Mouse (Mus musculus): ENCODE measurements around the gene Mtpn.

Gene Mtpn

GRCm38 (mm10) chr6:35539304-35540009 is at the start of gene Mtpn:
Gene Mtpn, minus strand, starts transcription at chr6:35539888.
- DNase-seq (ENCODE audit: low spot score in 2 of 2) = peak; percentile 98

GRCm38 (mm10) chr6:35568731-35569130 is 29.0 kb upstream of the Mtpn start:
- no peak for DNase-seq (ENCODE audit: low spot score in 2 of 2)

GRCm38 (mm10) chr6:35567755-35568154 is 28.1 kb upstream of the Mtpn start:
- peak in 1 of 2 experiments; percentile 30 for DNase-seq (ENCODE audit: low spot score in 2 of 2)

- no peak for DNase-seq (ENCODE audit: low spot score in 2 of 2)
Observed at GRCm38 (mm10) chr6:35559950-35560349, 20.3 kb upstream of the Mtpn start.

- DNase-seq (ENCODE audit: low spot score in 2 of 2) = no peak
Observed at GRCm38 (mm10) chr6:35544352-35544751, 4.7 kb upstream of the Mtpn start.

- DNase-seq (ENCODE audit: low spot score in 2 of 2) = no peak
Observed at GRCm38 (mm10) chr6:35542656-35543400, 3.1 kb upstream of the Mtpn start.

GRCm38 (mm10) chr6:35540377-35540776 is 689 bp upstream of the Mtpn start:
- no peak for DNase-seq (ENCODE audit: low spot score in 2 of 2)

- DNase-seq (ENCODE audit: low spot score in 2 of 2) = no peak
Observed at GRCm38 (mm10) chr6:35538757-35539303, 858 bp downstream of the Mtpn start.

- DNase-seq (ENCODE audit: low spot score in 2 of 2) = no peak
Observed at GRCm38 (mm10) chr6:35536021-35536420, 3.7 kb downstream of the Mtpn start.

GRCm38 (mm10) chr6:35513362-35513761 is 26.3 kb downstream of the Mtpn start:
- DNase-seq (ENCODE audit: low spot score in 2 of 2) = no peak

- DNase-seq (ENCODE audit: low spot score in 2 of 2) = no peak
Observed at GRCm38 (mm10) chr6:35504781-35505180, 34.9 kb downstream of the Mtpn start.

GRCm38 (mm10) chr6:35502904-35503303 is 36.8 kb downstream of the Mtpn start:
- no peak for DNase-seq (ENCODE audit: low spot score in 2 of 2)

GRCm38 (mm10) chr6:35499978-35500667 is 39.6 kb downstream of the Mtpn start:
- no peak for DNase-seq (ENCODE audit: low spot score in 2 of 2)

- no peak for DNase-seq (ENCODE audit: low spot score in 2 of 2)
Observed at GRCm38 (mm10) chr6:35497406-35497805, 42.3 kb downstream of the Mtpn start.

- DNase-seq (ENCODE audit: low spot score in 2 of 2) = no peak
Observed at GRCm38 (mm10) chr6:35493851-35494250, 45.8 kb downstream of the Mtpn start.

GRCm38 (mm10) chr6:35479651-35480335 is 59.9 kb downstream of the Mtpn start:
- no peak for DNase-seq (ENCODE audit: low spot score in 2 of 2)

GRCm38 (mm10) chr6:35476830-35477229 is 62.9 kb downstream of the Mtpn start:
- DNase-seq (ENCODE audit: low spot score in 2 of 2) = no peak

- no peak for DNase-seq (ENCODE audit: low spot score in 2 of 2)
Observed at GRCm38 (mm10) chr6:35463450-35464395, 76.0 kb downstream of the Mtpn start.

- no peak for DNase-seq (ENCODE audit: low spot score in 2 of 2)
Observed at GRCm38 (mm10) chr6:35462484-35462883, 77.2 kb downstream of the Mtpn start.
